Mouse (Mus musculus) skeletal muscle tissue, adult 2 months (tissue): ENCODE measurements at regions not wholly inside any gene's neighbourhood (a gene's known extent, or its start where the extent isn't known, plus 50 kb on each side); places are given as distances from the start of the nearest gene placed in this dataset.
"Not testable (repeated sequence)": the region's sequence is repeated elsewhere in the genome, so short reads cannot be mapped to it uniquely, and the experiment has no call there.

Source experiments
- DNase-seq: peaks from one replicate; pipeline ENCODE4 v3.0.0-alpha.2; 2012; ENCODE audit warnings: low read depth, low spot score

- no peak for DNase-seq
Measured at GRCm38 (mm10) chr14:37571971-37572370, 436.9 kb upstream of the Ghitm start.

DNA sequence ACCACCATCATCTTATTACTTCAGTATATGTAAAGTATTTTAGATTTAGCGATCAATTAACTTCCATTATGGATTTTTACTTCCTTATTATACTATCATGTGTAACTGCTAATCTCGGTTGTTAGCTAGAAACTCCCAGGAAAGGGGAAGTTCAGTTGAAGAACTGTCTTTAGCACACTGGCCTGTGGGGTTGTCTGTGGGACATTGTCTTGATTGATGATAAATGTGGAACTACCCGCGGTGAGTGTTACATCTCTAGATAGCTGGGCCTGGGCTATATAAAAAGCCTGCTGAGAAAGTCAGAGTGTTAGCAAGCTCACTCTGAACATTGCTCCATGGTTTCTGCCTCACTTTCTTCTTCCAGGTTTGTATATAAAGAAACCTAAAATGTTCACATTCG, 423.2 kb upstream of the Ghitm start:
- DNase-seq: no peak

DNA sequence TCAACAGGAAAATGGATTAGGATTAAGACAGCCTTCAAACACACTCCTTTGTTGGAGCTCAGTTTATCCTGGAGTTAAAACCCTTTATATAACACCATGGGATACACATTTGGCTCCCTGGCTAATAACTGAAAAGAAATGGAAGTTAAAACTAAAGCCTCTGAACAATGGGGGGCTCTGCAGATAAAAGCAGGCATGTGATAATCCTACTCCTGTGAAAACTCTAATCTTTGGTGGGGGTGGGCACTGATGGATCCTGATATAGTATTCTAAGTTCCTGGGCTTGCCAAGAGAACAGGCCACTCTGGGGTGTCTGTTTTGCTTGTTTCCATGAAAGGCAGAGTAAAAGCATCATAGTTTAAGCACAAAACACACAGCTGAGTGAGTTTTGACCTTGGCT, 388.5 kb upstream of the Ghitm start:
- DNase-seq: no peak

- not testable (repeated sequence) for DNase-seq
Measured at GRCm38 (mm10) chr14:37520631-37521030, 385.6 kb upstream of the Ghitm start.

GRCm38 (mm10) chr14:37505314-37505713, 370.2 kb upstream of the Ghitm start:
- DNase-seq: no peak

DNA sequence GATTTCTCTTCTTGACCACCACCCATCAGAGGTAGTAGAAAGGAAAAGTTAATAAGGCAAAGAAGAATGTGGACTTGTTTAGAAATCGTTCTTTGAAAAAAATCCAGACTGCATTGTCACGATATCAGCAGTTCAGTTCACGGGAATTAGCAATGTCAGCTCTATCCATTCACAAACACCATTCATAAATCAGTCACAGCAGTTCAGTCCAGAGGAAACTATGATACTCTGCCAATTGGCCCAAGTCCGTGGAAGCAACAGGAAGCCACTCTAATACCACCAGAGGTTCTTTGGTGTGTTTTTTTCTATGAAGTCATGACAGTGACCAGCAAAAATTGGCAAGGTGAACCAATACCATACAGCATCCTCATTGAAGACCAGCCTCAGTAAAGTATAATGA, 355.6 kb upstream of the Ghitm start:
- DNase-seq: no peak

DNA sequence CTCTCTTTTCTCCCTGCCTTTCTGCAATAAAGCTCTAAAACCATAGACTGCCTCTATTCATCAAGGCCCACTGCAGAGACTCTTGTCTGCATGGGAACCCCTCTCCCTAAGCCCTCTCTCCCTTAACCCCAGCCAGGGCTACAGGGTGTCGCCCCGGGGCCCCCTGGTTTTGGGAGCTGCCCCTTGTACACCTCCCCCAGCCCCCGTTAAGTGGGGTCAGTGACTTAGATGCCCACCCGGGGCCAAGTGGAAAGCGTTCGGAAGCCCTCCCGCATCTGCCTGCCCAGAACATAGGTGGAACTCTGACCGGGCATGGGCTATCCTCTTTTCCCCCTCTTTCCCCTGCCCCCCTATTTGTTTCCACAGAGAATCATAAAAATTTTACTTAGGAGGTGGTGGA, 350.2 kb upstream of the Ghitm start:
- DNase-seq: no peak

DNA sequence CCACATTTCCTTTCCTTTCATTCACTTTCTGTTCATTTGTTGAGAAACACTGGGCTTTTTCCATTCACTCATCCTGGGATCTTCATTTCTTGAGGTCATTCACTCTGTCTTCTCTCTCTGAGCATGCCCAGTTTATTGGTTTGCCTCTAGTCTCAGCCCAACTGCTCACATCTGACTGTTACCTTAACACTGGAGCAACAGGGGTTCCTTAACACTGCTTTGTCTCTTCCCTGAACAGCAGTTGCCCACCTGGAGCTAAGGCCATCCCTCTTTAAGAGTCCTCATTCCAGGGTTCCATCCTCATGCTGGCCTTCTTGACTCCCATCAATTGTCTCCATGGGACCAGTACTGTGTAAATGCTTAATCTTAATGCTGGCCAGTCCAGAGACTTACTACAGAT, 342.5 kb upstream of the Ghitm start:
- no peak for DNase-seq

- no peak for DNase-seq
Measured at GRCm38 (mm10) chr14:37468711-37469110, 333.6 kb upstream of the Ghitm start.

DNA sequence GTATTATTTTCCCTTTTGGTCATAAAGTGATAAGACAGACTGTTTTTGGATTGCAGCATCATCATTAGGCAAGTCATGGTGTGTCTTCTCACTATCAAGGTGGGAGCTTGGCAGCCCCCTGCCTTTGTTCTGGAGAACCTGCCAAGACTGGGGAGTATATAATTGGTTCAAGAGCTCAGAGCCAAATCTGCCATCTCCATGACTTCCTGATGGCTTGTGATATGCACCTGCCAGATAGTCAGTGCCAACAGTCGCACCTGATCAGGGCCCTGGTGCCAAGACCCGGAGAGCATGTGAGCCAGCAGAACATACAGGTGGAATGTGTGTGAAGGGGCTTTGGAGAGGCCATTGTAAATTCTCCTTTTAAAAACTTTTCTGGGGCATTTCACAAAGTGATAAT, 305.8 kb upstream of the Ghitm start:
- no peak for DNase-seq

GRCm38 (mm10) chr14:37430656-37431055, 295.6 kb upstream of the Ghitm start:
- DNase-seq: no peak

- no peak for DNase-seq
Measured at GRCm38 (mm10) chr14:37425506-37425905, 290.4 kb upstream of the Ghitm start.

GRCm38 (mm10) chr14:37421566-37421965, 286.5 kb upstream of the Ghitm start:
- DNase-seq: no peak

DNA sequence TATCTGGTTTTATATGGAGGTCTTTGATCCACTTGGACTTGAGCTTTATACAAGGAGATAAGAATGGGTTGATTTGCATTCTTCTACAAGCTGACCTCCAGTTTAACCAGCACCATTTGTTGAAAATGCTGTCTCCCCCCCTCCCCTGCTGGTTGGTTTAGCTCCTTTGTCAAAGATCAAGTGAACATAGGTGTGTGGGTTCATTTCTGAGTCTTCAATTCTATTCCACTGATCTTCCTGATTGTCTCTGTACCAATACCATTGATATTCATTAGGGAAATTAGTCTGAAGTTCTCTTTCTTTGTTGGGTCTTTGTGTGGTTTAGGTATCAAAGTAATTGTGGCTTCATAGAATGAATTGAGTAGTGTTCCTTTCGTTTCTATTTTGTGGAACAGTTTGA, 277.5 kb upstream of the Ghitm start:
- DNase-seq: not testable (repeated sequence)

DNA sequence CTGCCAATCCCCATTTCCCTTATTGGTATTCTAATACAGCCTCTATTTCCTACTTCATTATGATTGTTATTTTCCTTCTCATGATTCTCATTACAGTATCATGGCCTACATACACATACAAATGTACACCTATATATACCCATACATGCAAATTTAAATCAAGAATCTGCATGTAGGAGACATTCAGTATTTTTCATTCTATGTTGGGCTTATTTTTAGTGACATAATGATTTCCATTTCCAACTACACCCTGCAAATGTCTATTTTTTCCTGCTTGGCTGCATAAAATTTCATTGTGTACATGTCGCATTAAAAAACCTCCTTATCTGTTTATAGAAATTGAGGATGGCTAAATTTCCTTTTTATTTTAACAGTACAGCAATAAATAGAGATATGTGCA, 236.9 kb upstream of the Ghitm start:
- DNase-seq: no peak

DNA sequence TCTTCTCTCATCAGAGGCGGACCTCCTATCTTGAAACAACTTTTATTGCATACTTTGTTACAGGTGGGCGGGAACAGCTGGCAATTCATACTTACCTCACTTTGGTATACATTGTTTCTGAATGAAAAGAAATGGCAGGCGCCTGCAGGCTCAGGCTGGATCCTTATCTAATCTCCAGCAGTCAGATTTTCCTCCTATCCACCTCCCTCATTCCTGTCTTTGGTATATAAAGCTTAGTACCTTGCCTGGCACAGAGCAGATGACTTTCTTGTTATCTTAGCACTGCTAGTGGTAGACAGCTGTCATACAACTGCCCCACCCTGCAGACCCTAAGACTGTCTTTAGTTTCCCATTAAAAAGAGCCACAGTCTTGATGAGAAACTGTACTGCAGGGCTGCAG, 226.8 kb upstream of the Ghitm start:
- DNase-seq: no peak

GRCm38 (mm10) chr14:37355968-37356704, 221.1 kb upstream of the Ghitm start:
- DNase-seq: peak; percentile 3

DNA sequence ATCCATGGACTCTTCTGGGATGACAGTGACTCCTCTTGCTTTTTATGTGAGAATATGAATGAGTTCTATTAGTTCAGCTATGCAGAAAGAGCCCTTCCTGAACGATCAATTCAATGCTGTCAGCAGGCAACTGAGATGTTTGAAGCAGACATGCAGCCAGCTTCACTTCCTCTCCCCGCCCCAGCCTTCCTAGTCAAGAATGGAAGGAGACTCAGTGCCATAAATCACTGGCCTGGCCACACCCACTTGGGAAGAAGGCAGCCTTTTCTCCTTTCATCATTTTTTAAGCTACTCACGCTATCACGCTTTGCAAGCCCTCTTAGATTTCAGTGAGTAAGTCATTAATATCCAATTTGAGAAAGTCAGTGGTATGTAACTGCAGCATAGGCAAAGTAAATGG, 188.3 kb upstream of the Ghitm start:
- no peak for DNase-seq

DNA sequence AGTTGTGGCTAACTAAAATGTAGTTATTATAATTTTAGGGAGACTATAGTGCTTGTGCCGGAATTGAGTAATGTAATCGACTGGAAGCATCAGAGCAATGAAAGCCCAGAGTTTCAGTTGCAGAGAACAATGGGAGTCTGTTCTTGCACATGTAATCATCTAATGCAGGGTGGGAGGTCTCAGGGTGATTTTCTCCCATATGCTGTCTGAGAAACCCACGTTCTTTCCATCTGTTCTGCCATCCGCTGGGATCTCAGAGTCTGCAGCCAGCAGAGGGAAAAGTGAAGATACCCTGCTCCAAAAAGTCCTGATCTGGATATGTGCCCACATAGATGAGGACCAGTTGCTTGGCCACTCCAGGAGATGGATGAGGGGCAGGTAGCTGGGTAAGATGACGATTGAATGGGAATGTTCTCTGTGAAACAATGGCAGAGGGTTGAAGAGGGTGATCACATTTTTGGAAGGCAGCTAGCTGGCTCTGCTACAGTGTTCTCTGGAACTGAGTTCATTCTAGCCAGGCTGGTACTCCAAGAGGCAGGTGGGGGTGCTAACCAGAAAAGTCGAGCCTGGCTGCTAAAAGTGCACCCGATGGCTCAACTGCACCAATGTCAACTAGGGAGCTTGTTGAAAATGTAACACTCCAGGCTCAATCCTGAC, 180.3 kb upstream of the Ghitm start:
- no peak for DNase-seq

GRCm38 (mm10) chr14:37313906-37314305, 178.8 kb upstream of the Ghitm start:
- DNase-seq: no peak

- DNase-seq: no peak
Measured at GRCm38 (mm10) chr14:37312887-37313286, 177.8 kb upstream of the Ghitm start.

DNA sequence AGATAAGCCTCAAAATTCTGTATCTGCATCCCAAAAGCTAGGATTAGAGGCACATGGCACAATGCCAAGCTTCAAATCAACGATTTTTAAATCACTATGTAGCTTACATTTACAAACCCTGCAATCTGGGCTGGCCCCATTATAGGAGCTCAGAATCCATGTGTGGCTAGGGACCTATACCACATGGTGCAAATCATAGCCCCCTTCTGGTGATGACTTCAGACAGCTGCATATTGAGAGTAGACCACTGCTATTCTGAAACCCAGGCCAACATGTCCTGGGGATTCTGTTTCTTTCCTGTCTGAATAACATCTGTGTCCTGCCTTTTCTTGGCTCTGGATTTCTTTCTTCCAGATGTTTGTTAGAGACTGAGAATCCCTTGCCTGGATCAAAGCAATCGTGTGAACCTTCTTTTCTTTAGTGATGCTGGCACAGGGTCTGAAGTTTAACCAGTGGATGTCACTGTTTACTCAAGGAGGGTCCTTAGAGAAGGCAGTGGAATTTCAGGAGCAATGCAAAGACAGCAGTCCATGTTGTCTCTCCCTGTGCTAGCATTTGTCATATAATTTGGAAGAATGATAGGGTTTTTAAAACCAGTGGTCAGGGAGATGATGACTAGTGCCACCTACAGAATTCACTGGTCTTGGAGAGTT, 171.7 kb upstream of the Ghitm start:
- DNase-seq: no peak

DNA sequence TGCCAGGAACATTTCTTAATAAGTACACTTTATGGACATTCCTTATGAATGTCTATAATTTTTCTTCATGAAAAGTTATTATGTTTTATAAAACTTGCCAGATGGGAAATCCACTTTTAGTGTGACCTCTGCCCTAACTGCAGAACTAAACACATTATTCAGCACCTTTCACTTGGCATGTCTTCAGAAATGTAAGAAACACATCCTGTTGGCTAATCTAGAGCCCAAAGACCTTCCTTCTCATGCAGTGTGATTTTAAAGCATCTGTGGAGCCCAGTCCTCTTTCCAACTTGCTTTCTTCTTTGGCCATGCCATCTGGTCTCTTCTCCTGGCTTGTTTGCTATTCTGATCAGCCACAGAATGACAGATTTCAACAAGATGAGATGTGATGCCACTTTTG, 163.6 kb upstream of the Ghitm start:
- DNase-seq: no peak
